Mouse (Mus musculus) brain, embryonic 18.5 days (tissue): ENCODE results near the gene Drap1.
"Not testable (repeated sequence)": the region's sequence is repeated elsewhere in the genome, so short reads cannot be mapped to it uniquely, and the experiment has no call there.

Experiments used
- DNase-seq: peaks from one replicate; pipeline ENCODE4 v3.0.0-alpha.2; 2012; ENCODE audit warnings: low read depth, low spot score

Drap1 gene

GRCm38 (mm10) chr19:5420579-5420978 lies 4.2 kb downstream of the Drap1 start:
- no peak for DNase-seq

GRCm38 (mm10) chr19:5419630-5420029 lies 5.1 kb downstream of the Drap1 start:
- DNase-seq: no peak

- no peak for DNase-seq
Observed at GRCm38 (mm10) chr19:5418750-5419466, 5.9 kb downstream of the Drap1 start.

GRCm38 (mm10) chr19:5414534-5414957 lies 10.2 kb downstream of the Drap1 start:
- DNase-seq: no peak

- DNase-seq: no peak
Observed at GRCm38 (mm10) chr19:5413840-5414239, 10.9 kb downstream of the Drap1 start.

- DNase-seq: no peak
Observed at GRCm38 (mm10) chr19:5411961-5412360, 12.8 kb downstream of the Drap1 start.

- no peak for DNase-seq
Observed at GRCm38 (mm10) chr19:5410641-5411040, 14.1 kb downstream of the Drap1 start.

- DNase-seq: no peak
Observed at GRCm38 (mm10) chr19:5409068-5409467, 15.7 kb downstream of the Drap1 start.

- DNase-seq: no peak
Observed at GRCm38 (mm10) chr19:5408057-5409001, 16.4 kb downstream of the Drap1 start.

GRCm38 (mm10) chr19:5407133-5407532 lies 17.6 kb downstream of the Drap1 start:
- no peak for DNase-seq

- DNase-seq: not testable (repeated sequence)
Observed at GRCm38 (mm10) chr19:5406531-5407126, 18.1 kb downstream of the Drap1 start.

- DNase-seq: no peak
Observed at GRCm38 (mm10) chr19:5405924-5406323, 18.9 kb downstream of the Drap1 start.

- no peak for DNase-seq
Observed at GRCm38 (mm10) chr19:5402293-5402692, 22.5 kb downstream of the Drap1 start, which contains the start of gene Tsga10ip. Tsga10ip (minus strand) TSS chr19:5402526.

GRCm38 (mm10) chr19:5401073-5401472 lies 23.7 kb downstream of the Drap1 start:
- DNase-seq: not testable (repeated sequence)

GRCm38 (mm10) chr19:5395371-5395770 lies 29.4 kb downstream of the Drap1 start:
- DNase-seq: no peak

GRCm38 (mm10) chr19:5394168-5394567 lies 30.6 kb downstream of the Drap1 start:
- no peak for DNase-seq

GRCm38 (mm10) chr19:5392892-5393291 lies 31.9 kb downstream of the Drap1 start:
- DNase-seq: no peak

GRCm38 (mm10) chr19:5390416-5390815 lies 34.4 kb downstream of the Drap1 start:
- no peak for DNase-seq

GRCm38 (mm10) chr19:5389647-5390046 lies 35.1 kb downstream of the Drap1 start:
- DNase-seq: no peak

- DNase-seq: peak; percentile 93
Observed at GRCm38 (mm10) chr19:5388588-5389242, 36.1 kb downstream of the Drap1 start, which contains the start of gene Sart1. Sart1 (minus strand) TSS chr19:5388703.

GRCm38 (mm10) chr19:5388011-5388441 lies 36.8 kb downstream of the Drap1 start:
- no peak for DNase-seq
